Mouse (Mus musculus): ENCODE results near the gene Rgsl1. TPM values are rescaled to one million over a fixed set of nuclear protein-coding genes. Genes with fewer than 3 reads are reported as not detected.
A peak's percentile ranks its signal among the peaks of the same experiment; 100 is the strongest.

Gene Rgsl1
- polyA plus RNA-seq, 1 experiment from 2014 or later = not detected

- H3K27me3 ChIP-seq (ENCODE audit: insufficient read depth, poor library complexity, severe bottlenecking) = peaks cover 22% of the 10 kb centered on the region
- H3K27ac ChIP-seq = peak overlapping the region; percentile 89; the same call in 1 of the 2 replicates
- H3K36me3 ChIP-seq = peaks cover 4% of the 10 kb centered on the region; the same call in 1 of the 2 replicates
- no peak for DNase-seq (ENCODE audit: low spot score)
- H3K9me3 ChIP-seq = no peaks in the 10 kb centered on the region
- H3K4me1 ChIP-seq = peaks cover 29% of the 10 kb centered on the region
- 66% methylated on average over 12 of the region's 12 CpGs for WGBS
- no peak overlapping the region for H3K4me3 ChIP-seq
These were observed 95.9 kb downstream of the Rgsl1 start for GRCm38 (mm10) chr1:153747861-153748530.

GRCm38 (mm10) chr1:153746728-153747127 lies 97.2 kb downstream of the Rgsl1 start:
- Histone ChIP-seq H3K4me3 (no peak overlapping the region), H3K27me3 (ENCODE audit: insufficient read depth, poor library complexity, severe bottlenecking) (peaks cover 25% of the 10 kb centered on the region), H3K36me3 (peaks cover 4% of the 10 kb centered on the region; the same call in 1 of the 2 replicates), H3K4me1 (peaks cover 29% of the 10 kb centered on the region), H3K27ac (no peak overlapping the region), H3K9me3 (no peaks in the 10 kb centered on the region)
- WGBS = 4% methylated on average over 12 of the region's 12 CpGs
- DNase-seq (ENCODE audit: low spot score) = no peak

GRCm38 (mm10) chr1:153746119-153746670 lies 97.7 kb downstream of the Rgsl1 start:
- Histone ChIP-seq H3K27me3 (ENCODE audit: insufficient read depth, poor library complexity, severe bottlenecking) (peaks cover 31% of the 10 kb centered on the region), H3K4me1 (peaks cover 26% of the 10 kb centered on the region), H3K36me3 (peaks cover 4% of the 10 kb centered on the region; the same call in 1 of the 2 replicates), H3K27ac (no peak overlapping the region), H3K4me3 (no peak overlapping the region), H3K9me3 (no peaks in the 10 kb centered on the region)
- WGBS = 83% methylated on average over 14 of the region's 14 CpGs
- no peak for DNase-seq (ENCODE audit: low spot score)

GRCm38 (mm10) chr1:153742374-153743155 lies 101.4 kb downstream of the Rgsl1 start:
- Histone ChIP-seq H3K27me3 (ENCODE audit: insufficient read depth, poor library complexity, severe bottlenecking) (peaks cover 67% of the 10 kb centered on the region), H3K27ac (no peak overlapping the region), H3K9me3 (no peaks in the 10 kb centered on the region), H3K36me3 (peaks cover 4% of the 10 kb centered on the region; the same call in 1 of the 2 replicates), H3K4me3 (no peak overlapping the region), H3K4me1 (peaks cover 24% of the 10 kb centered on the region)
- no peak for DNase-seq (ENCODE audit: low spot score)
- 49% methylated on average over 11 of the region's 11 CpGs for WGBS

GRCm38 (mm10) chr1:153741551-153742316 lies 102.2 kb downstream of the Rgsl1 start:
- no peak for DNase-seq (ENCODE audit: low spot score)
- peaks cover 24% of the 10 kb centered on the region for H3K4me1 ChIP-seq
- H3K36me3 ChIP-seq = peaks cover 4% of the 10 kb centered on the region; the same call in 1 of the 2 replicates
- H3K4me3 ChIP-seq = no peak overlapping the region
- 67% methylated on average over 18 of the region's 18 CpGs for WGBS
- no peak overlapping the region for H3K27ac ChIP-seq
- no peaks in the 10 kb centered on the region for H3K9me3 ChIP-seq
- H3K27me3 ChIP-seq (ENCODE audit: insufficient read depth, poor library complexity, severe bottlenecking) = peaks cover 75% of the 10 kb centered on the region

GRCm38 (mm10) chr1:153740775-153741400 lies 103.1 kb downstream of the Rgsl1 start:
- Histone ChIP-seq H3K4me1 (peaks cover 24% of the 10 kb centered on the region), H3K9me3 (no peaks in the 10 kb centered on the region), H3K4me3 (peak overlapping the region; percentile 61), H3K36me3 (peaks cover 4% of the 10 kb centered on the region; the same call in 1 of the 2 replicates), H3K27ac (no peak overlapping the region), H3K27me3 (ENCODE audit: insufficient read depth, poor library complexity, severe bottlenecking) (peaks cover 75% of the 10 kb centered on the region)
- no peak for DNase-seq (ENCODE audit: low spot score)
- 37% methylated on average over 12 of the region's 12 CpGs for WGBS

GRCm38 (mm10) chr1:153740145-153740544 lies 103.8 kb downstream of the Rgsl1 start, which contains the start of gene Rgs16:
Gene Rgs16, plus strand, starts transcription at chr1:153740349.
- no peaks in the 10 kb centered on the region for H3K9me3 ChIP-seq
- peak; percentile 87 for DNase-seq (ENCODE audit: low spot score)
- peaks cover 24% of the 10 kb centered on the region for H3K4me1 ChIP-seq
- peaks cover 75% of the 10 kb centered on the region for H3K27me3 ChIP-seq (ENCODE audit: insufficient read depth, poor library complexity, severe bottlenecking)
- H3K27ac ChIP-seq = peak within 1 kb of the TSS; percentile 42
- WGBS = under 1% methylated on average over 28 of the region's 28 CpGs
- H3K36me3 ChIP-seq = peaks cover 4% of the 10 kb centered on the region; the same call in 1 of the 2 replicates
- H3K4me3 ChIP-seq = peak within 1 kb of the TSS; percentile 61

- Histone ChIP-seq H3K27me3 (ENCODE audit: insufficient read depth, poor library complexity, severe bottlenecking) (peaks cover 78% of the 10 kb centered on the region), H3K4me3 (peak overlapping the region; percentile 61), H3K4me1 (peaks cover 24% of the 10 kb centered on the region), H3K36me3 (peaks cover 4% of the 10 kb centered on the region; the same call in 1 of the 2 replicates), H3K27ac (peak overlapping the region; percentile 42; the same call in 1 of the 2 replicates), H3K9me3 (no peaks in the 10 kb centered on the region)
- 17% methylated on average over 13 of the region's 13 CpGs for WGBS
- DNase-seq (ENCODE audit: low spot score) = no peak
These were observed 104.4 kb downstream of the Rgsl1 start for GRCm38 (mm10) chr1:153739437-153740015.

GRCm38 (mm10) chr1:153737101-153738085 lies 106.5 kb downstream of the Rgsl1 start:
- no peak for DNase-seq (ENCODE audit: low spot score)
- no peaks in the 10 kb centered on the region for H3K9me3 ChIP-seq
- no peak overlapping the region for H3K27ac ChIP-seq
- H3K27me3 ChIP-seq (ENCODE audit: insufficient read depth, poor library complexity, severe bottlenecking) = peaks cover 84% of the 10 kb centered on the region
- no peaks in the 10 kb centered on the region for H3K36me3 ChIP-seq
- peaks cover 33% of the 10 kb centered on the region for H3K4me1 ChIP-seq
- no peak overlapping the region for H3K4me3 ChIP-seq
- WGBS = 53% methylated on average over 9 of the region's 9 CpGs

GRCm38 (mm10) chr1:153736096-153736495 lies 107.8 kb downstream of the Rgsl1 start:
- DNase-seq (ENCODE audit: low spot score) = no peak
- H3K4me1 ChIP-seq = peaks cover 32% of the 10 kb centered on the region
- no peaks in the 10 kb centered on the region for H3K36me3 ChIP-seq
- H3K27me3 ChIP-seq (ENCODE audit: insufficient read depth, poor library complexity, severe bottlenecking) = peaks cover 74% of the 10 kb centered on the region
- WGBS = 58% methylated on average over 6 of the region's 6 CpGs
- H3K27ac ChIP-seq = no peak overlapping the region
- H3K9me3 ChIP-seq = no peaks in the 10 kb centered on the region
- no peak overlapping the region for H3K4me3 ChIP-seq

GRCm38 (mm10) chr1:153734866-153735265 lies 109.1 kb downstream of the Rgsl1 start:
- H3K27ac ChIP-seq = no peak overlapping the region
- WGBS = 72% methylated on average over 4 of the region's 4 CpGs
- no peaks in the 10 kb centered on the region for H3K36me3 ChIP-seq
- DNase-seq (ENCODE audit: low spot score) = no peak
- no peaks in the 10 kb centered on the region for H3K9me3 ChIP-seq
- peaks cover 62% of the 10 kb centered on the region for H3K27me3 ChIP-seq (ENCODE audit: insufficient read depth, poor library complexity, severe bottlenecking)
- H3K4me3 ChIP-seq = no peak overlapping the region
- H3K4me1 ChIP-seq = peaks cover 31% of the 10 kb centered on the region

Data from heart, embryonic 10.5 days (tissue).